Comparison of ENCODE assay signal across 8 mouse cellular contexts in genomic region chr1:167245180-167245641, GRCm38 (mm10). TPM values are rescaled to one million over a fixed set of nuclear protein-coding genes. Genes with fewer than 3 reads are reported as not detected.
DNase-seq lines count a peak whose midpoint lies in the region; ATAC-seq and TF ChIP-seq lines count a peak whose summit lies in the region.

No protein-coding gene starts in this region.

- no peak overlapping the region for H3K4me3 ChIP-seq in gastrocnemius, adult 2 months
- H3K4me3 ChIP-seq in heart, embryonic 16.5 days (ENCODE audit: low read length): no peak overlapping the region

- peak overlapping the region; percentile 18; the same call in 1 of the 2 replicates for H3K4me2 ChIP-seq in heart, embryonic 16.5 days (ENCODE audit: low read depth, low read length)

- no peaks in the 10 kb centered on the region for H3K27me3 ChIP-seq in heart, embryonic 16.5 days (ENCODE audit: control insufficient read depth, insufficient read depth, low read length)

- H3K9ac ChIP-seq in heart, embryonic 16.5 days (ENCODE audit: low read length): no peak overlapping the region

- no peaks in the 10 kb centered on the region for H3K9me3 ChIP-seq in heart, embryonic 16.5 days (replicated peaks; ENCODE audit: control insufficient read depth, low read length)

- no peaks in the 10 kb centered on the region for H3K36me3 ChIP-seq in heart, embryonic 16.5 days (ENCODE audit: control insufficient read depth, insufficient read depth)

- intact Hi-C loops in gastrocnemius, adult 2 months (cut with DNase I): no loop called here
- intact Hi-C loops in left cerebral cortex, postnatal 4 days (cut with DNase I): no loop called here

- H3K27ac ChIP-seq in gastrocnemius, adult 2 months: no peak overlapping the region
- peak overlapping the region; percentile 62 for H3K27ac ChIP-seq in heart, embryonic 16.5 days (ENCODE audit: low read length)

- 31% methylated on average over 9 of the region's 9 CpGs for WGBS in heart, embryonic 16.5 days

- DNase-seq in gastrocnemius, adult 2 months: peak; percentile 38
- no peak for DNase-seq in gastrocnemius, postnatal 4 days (ENCODE audit: low spot score in 2 of 2)
- peak; percentile 31 for DNase-seq in CD4-positive helper T cell, adult 2 months (ENCODE audit: low read depth, low spot score)
- no peak for DNase-seq in right cerebral cortex, postnatal 25 days
- DNase-seq in left cerebral cortex, postnatal 4 days: no peak

- TF ChIP-seq CTCF in gastrocnemius, adult 2 months (IDR thresholded peaks at IDR 0.05): no peak

- peaks cover 54% of the 10 kb centered on the region for H3K4me1 ChIP-seq in heart, embryonic 16.5 days (ENCODE audit: control insufficient read depth, insufficient read depth, low read length)

- ATAC-seq in heart, embryonic 16.5 days (replicated peaks; ENCODE audit: extremely low read depth, insufficient read depth, low FRiP score): peak; percentile 56
- peak; percentile 42 for ATAC-seq in neutrophil, adult 5-6 weeks (ENCODE audit: extremely low read depth, insufficient number of reproducible peaks, low FRiP score, poor library complexity, severe bottlenecking)
- ATAC-seq in megakaryocyte-erythroid progenitor cell, adult 5-6 weeks (replicated peaks; ENCODE audit: low FRiP score, low TSS enrichment, poor library complexity, severe bottlenecking): no peak

RNA-seq across cellular contexts. Expression of gene Uck2, which starts 39.9 kb away (rescaled TPM):
- total RNA-seq in gastrocnemius, adult 2 months (2021): 10 to 100 TPM; 14.1 to 22.4 TPM
- 10 to 100 TPM; 26.9 to 29.9 TPM for total RNA-seq in gastrocnemius, postnatal 4 days (2021)
- polyA plus RNA-seq in heart, embryonic 16.5 days (2015; fragmentation: Nextera tagmentation; extraction: Ambion mirVana): 51.4 and 68.8 TPM in 2 replicates
- total RNA-seq in neutrophil, adult 5-6 weeks (2017): 9.2 and 12.2 TPM in 2 replicates
- 187 and 249 TPM in 2 replicates for total RNA-seq in megakaryocyte-erythroid progenitor cell, adult 5-6 weeks (2014; fragmentation: Nextera tagmentation)
- 228 and 238 TPM in 2 replicates for total RNA-seq in megakaryocyte-erythroid progenitor cell, adult 5-6 weeks (2017)
- 10 to 100 TPM; 80.8 to 85.6 TPM for total RNA-seq in left cerebral cortex, postnatal 4 days (2021)

Comparison
In these comparisons a context has a peak if more than half of its experiments do, and no peak if none do; other contexts are left out.
1. DNase-seq: peak in gastrocnemius, adult 2 months (single experiment) and CD4-positive helper T cell, adult 2 months (single experiment); none in gastrocnemius, postnatal 4 days (0 of 2), right cerebral cortex, postnatal 25 days (single experiment) and left cerebral cortex, postnatal 4 days (single experiment).